Mouse (Mus musculus): ENCODE results near the gene Tmem199. TPM values are rescaled to one million over a fixed set of nuclear protein-coding genes. Genes with fewer than 3 reads are reported as not detected.

Tmem199 gene
- polyA plus RNA-seq, 1 experiment from 2014 or later = 73.7 TPM

GRCm38 (mm10) chr11:78518931-78519330 is 7.0 kb upstream of the Tmem199 start:
- 95% methylated on average over 10 of the region's 10 CpGs for WGBS
- peaks cover 96% of the 10 kb centered on the region for H3K36me3 ChIP-seq
- no peaks in the 10 kb centered on the region for H3K4me1 ChIP-seq
- H3K4me3 ChIP-seq = no peak overlapping the region
- H3K27ac ChIP-seq = no peak overlapping the region
- H3K27me3 ChIP-seq (ENCODE audit: low read depth, poor library complexity, severe bottlenecking) = no peaks in the 10 kb centered on the region
- H3K9me3 ChIP-seq (replicated peaks) = no peaks in the 10 kb centered on the region
- no peak for DNase-seq (ENCODE audit: low spot score)

- Histone ChIP-seq H3K27me3 (ENCODE audit: low read depth, poor library complexity, severe bottlenecking) (no peaks in the 10 kb centered on the region), H3K36me3 (peaks cover 69% of the 10 kb centered on the region), H3K27ac (no peak overlapping the region), H3K9me3 (replicated peaks) (no peaks in the 10 kb centered on the region), H3K4me1 (peaks cover 19% of the 10 kb centered on the region), H3K4me3 (no peak overlapping the region)
- DNase-seq (ENCODE audit: low spot score) = no peak
- 69% methylated on average over 2 of the region's 2 CpGs for WGBS
Observed at GRCm38 (mm10) chr11:78515549-78516325, 3.8 kb upstream of the Tmem199 start.

DNA sequence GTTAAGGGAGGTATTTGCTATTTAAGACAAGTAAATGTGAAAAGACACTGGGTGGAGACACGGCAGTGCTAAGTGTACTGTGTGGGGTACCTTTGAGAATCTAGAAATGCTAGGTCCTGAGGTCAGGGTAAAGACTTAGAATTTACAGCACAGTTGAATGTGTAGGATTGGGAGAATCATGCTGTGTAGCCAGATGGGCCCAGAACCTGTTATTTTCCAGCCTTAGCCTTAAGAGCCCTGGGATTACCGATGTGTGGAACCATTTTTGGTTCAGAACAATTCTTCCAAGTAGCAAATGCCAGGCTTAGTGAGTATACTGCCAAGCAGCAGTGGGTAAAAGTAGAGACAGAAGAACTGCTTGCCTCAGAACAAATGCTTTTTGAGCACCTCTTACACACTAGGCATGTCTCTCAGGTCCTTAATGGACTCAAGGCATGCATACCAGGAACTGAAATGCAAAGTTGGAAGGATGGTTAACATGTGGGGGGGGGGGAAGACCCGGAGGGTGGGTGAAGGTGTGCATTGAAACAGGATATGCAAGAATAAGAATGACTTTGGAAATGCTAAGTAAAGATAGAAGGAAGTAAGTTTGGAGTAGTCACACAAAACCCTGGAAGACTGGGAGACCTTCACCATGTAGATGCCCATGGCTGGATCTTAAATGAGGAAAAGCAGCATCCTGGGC is 1.3 kb upstream of the Tmem199 start:
- whole genome bisulfite sequencing = 84% methylated on average over 3 of the region's 3 CpGs

GRCm38 (mm10) chr11:78509148-78509547 is 2.8 kb downstream of the Tmem199 start:
- H3K36me3 ChIP-seq = peaks cover 58% of the 10 kb centered on the region

More for the DNA sequence above, 1.3 kb upstream of the Tmem199 start:
- H3K4me3 ChIP-seq = peak overlapping the region; percentile 85
- peak overlapping the region; percentile 94; the same call in 1 of the 2 replicates for H3K27ac ChIP-seq
- peaks cover 63% of the 10 kb centered on the region for H3K36me3 ChIP-seq
- no peaks in the 10 kb centered on the region for H3K9me3 ChIP-seq (replicated peaks)
- no peak for DNase-seq (ENCODE audit: low spot score)
- peaks cover 19% of the 10 kb centered on the region for H3K4me1 ChIP-seq
- H3K27me3 ChIP-seq (ENCODE audit: low read depth, poor library complexity, severe bottlenecking) = no peaks in the 10 kb centered on the region

GRCm38 (mm10) chr11:78505430-78505829 is 6.5 kb downstream of the Tmem199 start:
- Histone ChIP-seq H3K36me3 (peaks cover 52% of the 10 kb centered on the region), H3K9me3 (replicated peaks) (no peaks in the 10 kb centered on the region), H3K4me3 (no peak overlapping the region), H3K27ac (no peak overlapping the region), H3K27me3 (ENCODE audit: low read depth, poor library complexity, severe bottlenecking) (peaks cover 13% of the 10 kb centered on the region), H3K4me1 (no peaks in the 10 kb centered on the region)
- DNase-seq (ENCODE audit: low spot score) = no peak
- 82% methylated on average over 3 of the region's 3 CpGs for WGBS

More at GRCm38 (mm10) chr11:78509148-78509547, 2.8 kb downstream of the Tmem199 start:
- H3K9me3 ChIP-seq (replicated peaks) = no peaks in the 10 kb centered on the region
- H3K4me3 ChIP-seq = no peak overlapping the region
- no peak overlapping the region for H3K27ac ChIP-seq
- 87% methylated on average over 5 of the region's 5 CpGs for WGBS
- no peak for DNase-seq (ENCODE audit: low spot score)
- peaks cover 19% of the 10 kb centered on the region for H3K4me1 ChIP-seq
- no peaks in the 10 kb centered on the region for H3K27me3 ChIP-seq (ENCODE audit: low read depth, poor library complexity, severe bottlenecking)

DNA sequence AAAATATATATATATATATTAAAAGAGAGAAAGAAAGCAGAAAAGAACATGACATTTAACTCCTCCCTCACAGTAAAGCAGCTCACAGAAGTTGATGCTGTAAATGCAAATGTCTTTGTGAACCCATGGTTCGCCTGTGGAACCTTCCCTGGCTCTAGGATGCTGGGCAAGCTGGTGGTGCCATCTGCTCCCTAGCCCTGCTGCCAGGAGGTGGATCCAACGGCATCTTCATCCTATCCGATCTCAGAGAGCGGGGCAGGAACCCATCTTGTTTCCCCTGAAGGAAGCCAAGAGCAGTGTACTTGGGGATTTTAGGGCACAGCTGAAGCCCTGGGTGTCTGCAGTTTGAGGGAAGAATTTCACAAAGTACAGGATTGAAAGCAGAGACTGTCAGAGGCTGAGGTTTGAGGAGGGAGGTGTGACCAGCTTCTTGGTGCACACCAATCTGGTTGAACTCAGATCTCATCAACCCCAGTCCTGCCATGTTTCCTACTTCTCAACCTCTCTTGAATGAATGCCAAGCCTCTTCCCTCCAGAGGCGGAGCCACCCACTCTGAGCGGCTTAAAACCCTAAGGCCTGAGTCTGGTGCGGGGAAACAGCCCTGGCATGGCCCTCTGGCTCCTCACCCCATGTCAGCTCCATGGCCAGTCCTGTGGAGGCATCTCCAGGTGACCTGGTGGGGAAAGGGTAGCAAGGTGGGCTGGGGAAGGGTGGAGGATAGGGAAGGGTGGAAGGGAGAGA is 8.9 kb downstream of the Tmem199 start, which contains the start of gene Sebox:
Gene Sebox (plus strand): TSS at position 539 of the 742 bp plus-strand sequence.
- Histone ChIP-seq H3K27ac (no peak within 1 kb of the TSS), H3K9me3 (replicated peaks) (no peaks in the 10 kb centered on the region), H3K27me3 (ENCODE audit: low read depth, poor library complexity, severe bottlenecking) (peaks cover 36% of the 10 kb centered on the region), H3K36me3 (peaks cover 31% of the 10 kb centered on the region), H3K4me3 (no peak within 1 kb of the TSS), H3K4me1 (peaks cover 2% of the 10 kb centered on the region)
- 72% methylated on average over 7 of the region's 7 CpGs for WGBS
- no peak for DNase-seq (ENCODE audit: low spot score)

DNA sequence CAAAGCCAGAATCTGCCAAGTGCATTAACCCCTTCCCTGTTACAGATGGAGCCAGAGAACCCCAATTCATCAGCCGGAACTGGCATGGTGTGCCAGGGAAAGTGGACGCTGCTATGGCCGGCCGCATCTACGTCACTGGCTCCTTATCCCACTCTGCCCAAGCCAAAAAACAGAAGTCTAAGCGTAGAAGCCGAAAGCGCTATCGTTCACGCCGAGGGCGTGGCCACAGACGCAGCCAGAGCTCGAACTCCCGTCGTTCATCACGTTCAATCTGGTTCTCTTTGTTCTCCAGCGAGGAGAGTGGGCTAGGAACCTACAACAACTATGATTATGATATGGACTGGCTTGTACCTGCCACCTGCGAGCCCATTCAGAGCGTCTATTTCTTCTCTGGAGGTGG is 10.4 kb downstream of the Tmem199 start:
- 82% methylated on average over 20 of the region's 20 CpGs for WGBS
- Histone ChIP-seq H3K9me3 (replicated peaks) (no peaks in the 10 kb centered on the region), H3K27me3 (ENCODE audit: low read depth, poor library complexity, severe bottlenecking) (peaks cover 47% of the 10 kb centered on the region)

DNA sequence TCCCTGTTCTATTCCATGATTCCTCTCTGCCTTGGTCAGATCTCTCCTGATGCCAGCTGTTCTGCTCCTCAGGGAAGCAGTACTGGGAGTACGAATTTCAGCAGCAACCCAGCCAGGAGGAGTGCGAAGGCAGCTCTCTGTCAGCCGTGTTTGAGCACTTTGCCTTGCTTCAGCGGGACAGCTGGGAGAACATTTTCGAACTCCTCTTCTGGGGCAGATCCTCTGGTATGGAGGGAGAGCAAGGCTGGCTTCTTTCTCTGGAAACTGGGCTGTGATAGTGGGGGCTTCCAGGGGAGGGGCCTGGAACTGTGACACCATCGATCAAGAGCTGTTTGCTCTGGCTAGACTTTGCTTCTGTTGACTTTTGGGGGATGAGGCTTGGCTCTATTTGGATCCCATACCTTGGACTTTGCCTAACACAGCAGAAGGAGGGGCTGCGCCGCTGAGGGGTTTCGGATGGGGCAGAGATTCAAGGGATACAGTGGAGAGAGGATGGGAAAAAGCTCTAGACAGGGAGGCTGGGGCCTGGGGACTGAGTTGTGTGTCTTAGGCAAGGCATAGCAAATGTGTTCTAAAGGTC is 11.3 kb downstream of the Tmem199 start:
- H3K9me3 ChIP-seq (replicated peaks) = no peaks in the 10 kb centered on the region
- no peak for DNase-seq (ENCODE audit: low spot score)
- H3K4me3 ChIP-seq = no peak overlapping the region
- no peak overlapping the region for H3K27ac ChIP-seq
- H3K4me1 ChIP-seq = peaks cover 16% of the 10 kb centered on the region
- H3K36me3 ChIP-seq = peaks cover 8% of the 10 kb centered on the region
- WGBS = 82% methylated on average over 9 of the region's 9 CpGs
- peaks cover 55% of the 10 kb centered on the region for H3K27me3 ChIP-seq (ENCODE audit: low read depth, poor library complexity, severe bottlenecking)

More for the DNA sequence above, 10.4 kb downstream of the Tmem199 start:
- Histone ChIP-seq H3K36me3 (peaks cover 17% of the 10 kb centered on the region), H3K4me1 (peaks cover 16% of the 10 kb centered on the region), H3K27ac (no peak overlapping the region), H3K4me3 (no peak overlapping the region)
- no peak for DNase-seq (ENCODE audit: low spot score)

GRCm38 (mm10) chr11:78499543-78499942 is 12.4 kb downstream of the Tmem199 start:
- Histone ChIP-seq H3K27me3 (ENCODE audit: low read depth, poor library complexity, severe bottlenecking) (peaks cover 67% of the 10 kb centered on the region), H3K27ac (no peak overlapping the region), H3K4me3 (no peak overlapping the region), H3K9me3 (replicated peaks) (no peaks in the 10 kb centered on the region), H3K36me3 (no peaks in the 10 kb centered on the region), H3K4me1 (peaks cover 16% of the 10 kb centered on the region)
- DNase-seq (ENCODE audit: low spot score) = no peak
- WGBS = 50% methylated on average over 16 of the region's 16 CpGs

DNA sequence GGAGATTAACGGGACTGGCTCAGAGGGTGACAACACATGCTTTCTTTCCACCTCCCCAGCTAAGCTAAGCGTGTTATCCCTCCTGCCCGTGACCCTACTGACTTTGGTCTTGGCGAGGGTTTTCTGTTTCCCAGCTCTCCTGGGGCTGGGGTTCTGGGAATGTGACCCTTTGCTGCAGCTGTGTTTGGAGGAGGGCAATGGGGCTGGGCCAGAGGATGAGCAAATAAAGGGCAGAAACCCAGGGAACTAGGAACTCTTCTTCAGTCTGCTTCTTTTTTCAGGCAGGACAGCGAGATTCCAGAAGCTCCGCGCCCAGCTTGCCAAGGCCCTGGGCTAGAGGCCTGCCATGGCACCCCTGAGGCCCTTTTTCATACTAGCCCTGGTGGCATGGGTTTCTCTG is 13.0 kb downstream of the Tmem199 start, which contains the start of gene Vtn:
Gene Vtn (plus strand): TSS at position 88 of the 400 bp plus-strand sequence.
- H3K4me3 ChIP-seq = peak within 1 kb of the TSS; percentile 76
- WGBS = 59% methylated on average over 7 of the region's 7 CpGs
- no peaks in the 10 kb centered on the region for H3K9me3 ChIP-seq (replicated peaks)
- H3K4me1 ChIP-seq = peaks cover 16% of the 10 kb centered on the region
- H3K27me3 ChIP-seq (ENCODE audit: low read depth, poor library complexity, severe bottlenecking) = peaks cover 72% of the 10 kb centered on the region
- H3K27ac ChIP-seq = peak within 1 kb of the TSS; percentile 53; the same call in 1 of the 2 replicates
- DNase-seq (ENCODE audit: low spot score) = no peak
- H3K36me3 ChIP-seq = no peaks in the 10 kb centered on the region

DNA sequence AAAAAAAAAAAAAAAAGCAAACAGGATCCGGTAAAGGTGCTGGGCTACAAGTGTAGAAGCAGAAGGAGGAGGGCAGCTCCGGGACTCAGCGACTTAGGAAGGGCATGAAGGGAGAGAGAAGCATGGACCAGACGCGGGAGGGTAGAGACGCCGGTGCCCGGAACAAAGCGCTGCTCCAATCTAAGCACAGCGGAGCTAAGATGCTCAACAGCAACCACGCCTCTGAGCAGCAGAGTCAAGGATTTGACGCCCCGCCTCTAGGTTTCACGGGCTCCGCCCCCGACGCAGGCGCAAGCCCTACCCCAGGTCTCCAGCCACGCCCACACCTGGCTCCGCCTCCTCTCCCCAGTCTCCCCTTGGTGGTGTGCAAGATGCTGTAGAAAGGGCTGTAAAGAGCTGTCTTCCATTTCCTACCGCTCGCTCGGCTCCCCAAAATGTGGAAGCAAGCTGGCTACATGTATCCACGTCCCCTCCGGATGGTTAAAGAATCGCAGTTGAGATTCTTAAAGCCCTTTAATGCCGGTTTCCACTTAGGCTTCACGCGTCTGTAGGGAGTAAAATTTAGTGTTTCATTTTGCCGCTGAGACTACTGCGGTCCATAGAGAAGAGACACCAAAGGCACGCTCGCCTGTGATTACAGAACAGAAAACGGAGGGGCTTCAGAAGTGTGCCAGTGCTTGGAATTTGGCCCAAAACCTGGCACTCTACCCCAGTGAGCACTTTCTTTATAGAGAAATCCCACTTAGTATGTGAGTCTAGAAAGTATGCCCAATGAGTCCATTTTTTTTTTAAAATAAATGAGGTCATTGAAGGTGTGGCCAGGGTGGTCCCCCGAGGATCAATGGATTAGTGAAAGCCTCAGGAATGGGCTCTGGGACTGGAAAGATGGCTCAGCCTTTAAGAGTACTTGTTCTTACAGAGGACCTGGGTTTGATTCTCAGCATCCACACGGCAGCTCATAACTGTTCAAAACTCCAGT is 14.1 kb downstream of the Tmem199 start, which contains the start of gene Sarm1:
Gene Sarm1 (minus strand): TSS at position 211 of the 979 bp plus-strand sequence.
- Histone ChIP-seq H3K4me3 (peak within 1 kb of the TSS; percentile 76), H3K27ac (peak within 1 kb of the TSS; percentile 53; the same call in 1 of the 2 replicates), H3K9me3 (replicated peaks) (no peaks in the 10 kb centered on the region), H3K27me3 (ENCODE audit: low read depth, poor library complexity, severe bottlenecking) (peaks cover 80% of the 10 kb centered on the region), H3K4me1 (peaks cover 16% of the 10 kb centered on the region), H3K36me3 (no peaks in the 10 kb centered on the region)
- 4% methylated on average over 36 of the region's 36 CpGs for WGBS
- DNase-seq (ENCODE audit: low spot score) = peak; percentile 94
